Mouse (Mus musculus) heart, postnatal 14 days (tissue): ENCODE measurements around the gene Ttc13. TPM values are rescaled to one million over a fixed set of nuclear protein-coding genes. Genes with fewer than 3 reads are reported as not detected.

ENCODE experiments used
- total RNA-seq, 2 experiments: library from RNA; stranded (reverse); gene quantifications; 2 replicates each; pipeline ENCODE4 v1.2.3; 2021

The Ttc13 gene
- total RNA-seq, 2 experiments from 2014 or later: 19.3 to 19.9 TPM

Other genes starting within 250 kb of the Ttc13 start
- gene Cog2, start 201.2 kb downstream of the Ttc13 start, total RNA-seq: 10 to 100 TPM; 22.0 to 23.7 TPM
- gene Agt, start 152.3 kb downstream of the Ttc13 start, total RNA-seq: 10 to 100 TPM; 13.4 to 13.5 TPM
- under 1 TPM in 1 of 2 experiments, not detected in 1; 0.10 TPM for gene Capn9, start 145.9 kb downstream of the Ttc13 start, total RNA-seq
- gene 2310022B05Rik, start 58.6 kb downstream of the Ttc13 start, total RNA-seq: 100 to 1,000 TPM in 1 of 2 experiments, 10 to 100 TPM in 1; 85.6 to 103 TPM
- 1 to 10 TPM; 5.4 TPM for gene Arv1, start 156 bp upstream of the Ttc13 start, total RNA-seq
- 1 to 10 TPM; 1.8 to 1.9 TPM for gene Fam89a, start 29.8 kb upstream of the Ttc13 start, total RNA-seq
- gene Trim67, start 71.1 kb upstream of the Ttc13 start, total RNA-seq: under 1 TPM; 0.37 to 0.84 TPM
- gene Gnpat, start 141.1 kb upstream of the Ttc13 start, total RNA-seq: 100 to 1,000 TPM; 148 to 164 TPM
- gene 2810004N23Rik, start 141.1 kb upstream of the Ttc13 start, total RNA-seq: 10 to 100 TPM; 36.4 to 37.8 TPM
- 10 to 100 TPM; 19.7 to 20.2 TPM for gene Exoc8, start 175.7 kb upstream of the Ttc13 start, total RNA-seq
- 10 to 100 TPM; 14.2 to 15.1 TPM for gene Sprtn, start 175.9 kb upstream of the Ttc13 start, total RNA-seq
- 100 to 1,000 TPM; 178 to 190 TPM for gene Egln1, start 227.3 kb upstream of the Ttc13 start, total RNA-seq